Mouse (Mus musculus) stomach, embryonic 15.5 days (tissue): ENCODE results near the gene Irf6. TPM values are rescaled to one million over a fixed set of nuclear protein-coding genes. Genes with fewer than 3 reads are reported as not detected.

Source experiments
- ATAC-seq: fragments of 200-750 bp; cut with Nextera tagmentation; 2 replicates; pipeline ENCODE4 v1.8.0; 2017; ENCODE audit warnings: low read depth, moderate number of reproducible peaks, moderate TSS enrichment; ENCODE audit not compliant: insufficient read depth, low FRiP score
- H3K27ac ChIP-seq: fragments of 300-500 bp; sonication (generic); 2 replicates; pipeline ENCODE4 v1.5.1; 2015; ENCODE audit warnings: mild to moderate bottlenecking, inconsistent platforms
- H3K27me3 ChIP-seq: fragments of 300-500 bp; sonication (generic); replicated peaks from 2 replicates; pipeline ENCODE4 v1.6.1; 2015; ENCODE audit warnings: inconsistent platforms
- H3K36me3 ChIP-seq: fragments of 300-500 bp; sonication (generic); 2 replicates; pipeline ENCODE4 v1.6.1; 2015; ENCODE audit warnings: inconsistent platforms
- H3K4me1 ChIP-seq: fragments of 300-500 bp; sonication (generic); 2 replicates; pipeline ENCODE4 v1.6.1; 2015; ENCODE audit warnings: inconsistent platforms
- H3K4me2 ChIP-seq: fragments of 300-500 bp; sonication (generic); 2 replicates; pipeline ENCODE4 v1.6.1; 2015; ENCODE audit warnings: mild to moderate bottlenecking, inconsistent platforms
- H3K4me3 ChIP-seq: fragments of 300-500 bp; sonication (generic); replicated peaks from 2 replicates; pipeline ENCODE4 v1.5.1; 2015; ENCODE audit warnings: inconsistent platforms
- H3K9ac ChIP-seq: fragments of 300-500 bp; sonication (generic); 2 replicates; pipeline ENCODE4 v1.6.1; 2015; ENCODE audit warnings: inconsistent platforms
- H3K9me3 ChIP-seq: fragments of 300-500 bp; sonication (generic); 2 replicates; pipeline ENCODE4 v1.6.1; 2016; ENCODE audit warnings: inconsistent platforms
- WGBS: fragments of 180-500 bp; shearing (Covaris S2); methylation state at CpG from one replicate; pipeline ENCODE4 v1.1.7; 2015; 5-methylcytosine and 5-hydroxymethylcytosine counted together
- polyA plus RNA-seq: library from polyadenylated mRNA; unstranded; fragments of >200 nt; fragmentation: Nextera tagmentation; extraction: Ambion mirVana; gene quantifications from 2 replicates; pipeline ENCODE4 v1.2.1, GENCODE M21; 2015

Gene Irf6
- polyA plus RNA-seq: 56.3 and 56.6 TPM in 2 replicates

- peak; percentile 97 for ATAC-seq
- Histone ChIP-seq H3K27me3 (peaks cover 7% of the 10 kb centered on the region; the same call in 1 of the 2 replicates), H3K36me3 (no peaks in the 10 kb centered on the region), H3K4me3 (peak within 1 kb of the TSS; percentile 51), H3K4me1 (peaks cover 17% of the 10 kb centered on the region), H3K9me3 (no peaks in the 10 kb centered on the region), H3K4me2 (peak within 1 kb of the TSS; percentile 60), H3K9ac (peak within 1 kb of the TSS; percentile 43), H3K27ac (peak within 1 kb of the TSS; percentile 82)
- 4% methylated on average over 30 of the region's 30 CpGs for WGBS
These were observed at the start of gene Irf6 for GRCm38 (mm10) chr1:193152872-193153271. Irf6 (plus strand) TSS chr1:193153111.

- WGBS: 92% methylated on average over 9 of the region's 9 CpGs
- no peak overlapping the region for H3K4me3 ChIP-seq
- no peaks in the 10 kb centered on the region for H3K9me3 ChIP-seq
- H3K27ac ChIP-seq: no peak overlapping the region
- H3K36me3 ChIP-seq: peaks cover 76% of the 10 kb centered on the region
- no peak for ATAC-seq
- H3K4me1 ChIP-seq: no peaks in the 10 kb centered on the region
- no peak overlapping the region for H3K9ac ChIP-seq
- no peak overlapping the region for H3K4me2 ChIP-seq
- no peaks in the 10 kb centered on the region for H3K27me3 ChIP-seq
These were observed 40.8 kb upstream of the Irf6 start for GRCm38 (mm10) chr1:193112093-193112492.

- WGBS: 87% methylated on average over 7 of the region's 7 CpGs
- Histone ChIP-seq H3K4me1 (no peaks in the 10 kb centered on the region), H3K9ac (no peak overlapping the region), H3K36me3 (peaks cover 66% of the 10 kb centered on the region), H3K27ac (no peak overlapping the region), H3K27me3 (no peaks in the 10 kb centered on the region), H3K4me2 (no peak overlapping the region), H3K9me3 (no peaks in the 10 kb centered on the region), H3K4me3 (no peak overlapping the region)
- ATAC-seq: no peak
These were observed 30.1 kb upstream of the Irf6 start for GRCm38 (mm10) chr1:193122793-193123192.

GRCm38 (mm10) chr1:193123290-193123689, 29.6 kb upstream of the Irf6 start:
- H3K9me3 ChIP-seq: no peaks in the 10 kb centered on the region
- 90% methylated on average over 6 of the region's 6 CpGs for WGBS

GRCm38 (mm10) chr1:193125835-193126234, 27.1 kb upstream of the Irf6 start:
- Histone ChIP-seq H3K9me3 (no peaks in the 10 kb centered on the region), H3K4me3 (no peak overlapping the region), H3K36me3 (peaks cover 39% of the 10 kb centered on the region), H3K4me2 (no peak overlapping the region), H3K4me1 (peaks cover 7% of the 10 kb centered on the region), H3K27ac (no peak overlapping the region), H3K27me3 (no peaks in the 10 kb centered on the region), H3K9ac (no peak overlapping the region)
- 71% methylated on average over 4 of the region's 4 CpGs for WGBS
- ATAC-seq: no peak

More at GRCm38 (mm10) chr1:193123290-193123689, 29.6 kb upstream of the Irf6 start:
- H3K36me3 ChIP-seq: peaks cover 61% of the 10 kb centered on the region
- H3K9ac ChIP-seq: no peak overlapping the region
- no peaks in the 10 kb centered on the region for H3K4me1 ChIP-seq
- no peaks in the 10 kb centered on the region for H3K27me3 ChIP-seq
- no peak overlapping the region for H3K4me2 ChIP-seq
- no peak overlapping the region for H3K4me3 ChIP-seq
- no peak overlapping the region for H3K27ac ChIP-seq
- ATAC-seq: no peak

GRCm38 (mm10) chr1:193128055-193128454, 24.9 kb upstream of the Irf6 start:
- no peak for ATAC-seq
- Histone ChIP-seq H3K9me3 (no peaks in the 10 kb centered on the region), H3K4me3 (no peak overlapping the region)

DNA sequence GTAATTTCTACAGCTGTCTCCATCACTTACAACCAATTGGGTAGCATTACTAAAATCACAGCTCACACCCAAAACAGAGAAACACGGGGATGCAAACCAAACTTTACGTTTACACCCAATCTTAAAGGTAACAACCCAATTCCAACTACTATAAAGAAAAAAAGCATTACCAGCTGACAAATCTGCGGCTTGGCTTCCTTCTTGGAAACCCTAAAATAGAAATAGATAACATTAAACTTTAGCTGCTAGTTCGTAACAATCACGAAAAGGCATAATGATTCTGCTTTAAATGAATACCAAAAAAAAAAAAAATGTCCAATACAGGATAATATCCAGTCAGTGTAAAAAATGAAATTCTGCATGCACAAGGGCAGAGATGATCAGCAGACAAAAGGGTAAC, 23.6 kb upstream of the Irf6 start:
- WGBS: 18% methylated on average over 5 of the region's 5 CpGs
- H3K36me3 ChIP-seq: 0 out of 2 replicates have a peak, but pooled peaks cover 14% of the 10 kb centered on the region
- no peaks in the 10 kb centered on the region for H3K27me3 ChIP-seq
- peaks cover 12% of the 10 kb centered on the region for H3K4me1 ChIP-seq
- peak overlapping the region; percentile 70 for H3K4me2 ChIP-seq
- no peak overlapping the region for H3K27ac ChIP-seq
- H3K9ac ChIP-seq: peak overlapping the region; percentile 76; the same call in 1 of the 2 replicates
- no peaks in the 10 kb centered on the region for H3K9me3 ChIP-seq
- H3K4me3 ChIP-seq: peak overlapping the region; percentile 87
- ATAC-seq: no peak

More at GRCm38 (mm10) chr1:193128055-193128454, 24.9 kb upstream of the Irf6 start:
- Histone ChIP-seq H3K4me1 (peaks cover 12% of the 10 kb centered on the region), H3K4me2 (no peak overlapping the region), H3K27ac (no peak overlapping the region), H3K36me3 (peaks cover 17% of the 10 kb centered on the region; the same call in 1 of the 2 replicates), H3K27me3 (no peaks in the 10 kb centered on the region), H3K9ac (no peak overlapping the region)
- 93% methylated on average over 6 of the region's 6 CpGs for WGBS

GRCm38 (mm10) chr1:193129786-193130455, 23.0 kb upstream of the Irf6 start, which contains the start of gene Diexf:
Diexf (minus strand) TSS chr1:193130272.
- Histone ChIP-seq H3K4me2 (peak within 1 kb of the TSS; percentile 70), H3K27ac (peak within 1 kb of the TSS; percentile 76), H3K4me3 (peak within 1 kb of the TSS; percentile 87), H3K27me3 (no peaks in the 10 kb centered on the region), H3K36me3 (0 out of 2 replicates have a peak, but pooled peaks cover 10% of the 10 kb centered on the region), H3K9me3 (no peaks in the 10 kb centered on the region), H3K4me1 (peaks cover 12% of the 10 kb centered on the region), H3K9ac (peak within 1 kb of the TSS; percentile 76)
- under 1% methylated on average over 61 of the region's 61 CpGs for WGBS
- ATAC-seq: peak; percentile 92

GRCm38 (mm10) chr1:193130456-193130825, 22.5 kb upstream of the Irf6 start:
- 0 out of 2 replicates have a peak, but pooled peaks have one; percentile 7 for ATAC-seq
- Histone ChIP-seq H3K4me3 (peak overlapping the region; percentile 87), H3K9ac (no peak overlapping the region), H3K4me1 (peaks cover 12% of the 10 kb centered on the region), H3K4me2 (peak overlapping the region; percentile 57), H3K27ac (peak overlapping the region; percentile 76), H3K9me3 (no peaks in the 10 kb centered on the region), H3K27me3 (no peaks in the 10 kb centered on the region), H3K36me3 (0 out of 2 replicates have a peak, but pooled peaks cover 10% of the 10 kb centered on the region)
- WGBS: 19% methylated on average over 11 of the region's 11 CpGs

DNA sequence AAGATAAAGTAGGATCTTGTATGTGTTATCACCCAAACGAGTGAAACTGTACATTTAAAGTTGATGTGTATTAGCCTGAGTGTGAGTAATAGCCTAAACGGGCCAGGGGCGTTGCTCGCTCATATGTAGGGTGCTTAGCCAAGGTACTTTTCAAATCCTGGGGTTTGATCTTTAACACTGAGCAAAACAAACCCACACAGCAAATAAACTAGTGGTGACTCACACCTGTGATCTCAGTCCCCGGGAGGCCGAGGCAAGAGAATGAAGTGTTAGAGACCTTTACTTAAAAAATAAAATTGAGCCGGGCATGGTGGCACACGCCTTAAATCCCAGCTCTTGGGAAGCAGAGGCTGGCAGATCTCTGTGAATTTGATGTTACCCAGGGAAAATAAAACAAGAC, 22.1 kb upstream of the Irf6 start:
- ATAC-seq: peak; percentile 36; the same call in 1 of the 2 replicates
- Histone ChIP-seq H3K27me3 (no peaks in the 10 kb centered on the region), H3K4me2 (peak overlapping the region; percentile 57), H3K4me3 (peak overlapping the region; percentile 87; the same call in 1 of the 2 replicates), H3K27ac (peak overlapping the region; percentile 76), H3K9me3 (no peaks in the 10 kb centered on the region), H3K4me1 (peaks cover 12% of the 10 kb centered on the region), H3K9ac (no peak overlapping the region), H3K36me3 (0 out of 2 replicates have a peak, but pooled peaks cover 10% of the 10 kb centered on the region)
- WGBS: 49% methylated on average over 8 of the region's 8 CpGs

DNA sequence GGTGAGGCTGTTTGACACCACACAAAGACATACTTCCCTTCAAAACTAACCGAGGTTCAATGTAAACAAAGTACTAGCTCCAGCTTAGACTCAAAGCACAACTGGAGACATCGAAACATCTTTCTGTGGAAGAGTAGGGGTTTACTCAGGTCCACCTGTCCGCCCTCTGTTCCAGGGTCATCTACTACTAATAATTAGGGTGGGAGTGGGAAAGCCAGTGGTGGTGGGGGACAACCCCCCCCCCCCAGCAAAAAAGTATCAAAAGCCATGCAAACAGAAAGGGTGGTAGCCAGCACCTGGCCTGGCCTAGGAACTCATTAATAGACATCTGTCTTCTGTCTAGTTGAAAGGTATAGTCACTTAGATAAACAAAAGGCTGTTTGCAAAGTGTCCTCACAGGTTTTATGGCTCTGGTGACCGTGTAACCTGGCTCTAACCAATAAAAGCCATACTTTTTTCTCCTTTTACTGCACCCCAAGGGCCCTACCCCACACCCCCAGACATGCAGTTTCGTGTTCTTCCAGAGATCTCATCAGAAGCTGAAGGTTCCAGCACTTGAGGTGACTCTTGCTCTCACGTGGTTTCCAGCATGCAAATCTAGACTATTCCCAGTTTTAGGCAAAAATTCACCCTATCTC, 21.5 kb upstream of the Irf6 start:
- Histone ChIP-seq H3K27ac (peak overlapping the region; percentile 76; the same call in 1 of the 2 replicates), H3K4me1 (peaks cover 12% of the 10 kb centered on the region), H3K9me3 (no peaks in the 10 kb centered on the region), H3K4me2 (no peak overlapping the region), H3K27me3 (no peaks in the 10 kb centered on the region), H3K4me3 (no peak overlapping the region), H3K36me3 (0 out of 2 replicates have a peak, but pooled peaks cover 9% of the 10 kb centered on the region), H3K9ac (no peak overlapping the region)
- ATAC-seq: no peak
- WGBS: 35% methylated on average over 6 of the region's 6 CpGs

- peaks cover 12% of the 10 kb centered on the region for H3K4me1 ChIP-seq
- H3K9me3 ChIP-seq: no peaks in the 10 kb centered on the region
- H3K4me3 ChIP-seq: no peak overlapping the region
- no peaks in the 10 kb centered on the region for H3K27me3 ChIP-seq
- H3K9ac ChIP-seq: no peak overlapping the region
- no peaks in the 10 kb centered on the region for H3K36me3 ChIP-seq
- no peak overlapping the region for H3K4me2 ChIP-seq
- no peak for ATAC-seq
- no peak overlapping the region for H3K27ac ChIP-seq
These were observed 20.5 kb upstream of the Irf6 start for GRCm38 (mm10) chr1:193132385-193132784.
